Mouse (Mus musculus) CH12.LX (cell line): ENCODE measurements at regions not wholly inside any gene's neighbourhood (a gene's known extent, or its start where the extent isn't known, plus 50 kb on each side); places are given as distances from the start of the nearest gene placed in this dataset.

ENCODE experiments used
- DNase-seq: peaks from one replicate; pipeline ENCODE4 v3.0.0-alpha.2; 2013; ENCODE audit errors: extremely low read depth
- H3K27ac ChIP-seq: 2 replicates; pipeline ENCODE4 v1.5.1; 2012; ENCODE audit warnings: low read depth, mild to moderate bottlenecking, control low read depth, moderate library complexity; ENCODE audit not compliant: insufficient read depth
- H3K27me3 ChIP-seq: replicated peaks from 2 replicates; pipeline ENCODE3; 2012; ENCODE audit warnings: inconsistent platforms
- H3K36me3 ChIP-seq, 2 experiments: replicated peaks in 1 of 2; 2 replicates each; pipeline versions ENCODE3 to v1.6.1; 2012; ENCODE audit warnings: inconsistent platforms in 1 of 2, low read length in 1 of 2, mild to moderate bottlenecking in 1 of 2, mixed read lengths in 1 of 2, moderate library complexity in 1 of 2; ENCODE audit not compliant: control insufficient read depth in 1 of 2, insufficient read depth in 1 of 2
- H3K4me1 ChIP-seq, 2 experiments: 2 replicates each; pipeline ENCODE4 v1.6.1; 2012; ENCODE audit warnings: inconsistent platforms in 1 of 2, moderate library complexity in 1 of 2; ENCODE audit not compliant: insufficient read depth in 2 of 2, control insufficient read depth in 1 of 2
- H3K4me2 ChIP-seq: 2 replicates; pipeline ENCODE4 v1.6.1; 2012; ENCODE audit warnings: low read depth, mild to moderate bottlenecking, control low read depth; ENCODE audit not compliant: poor library complexity, insufficient read depth, severe bottlenecking
- H3K4me3 ChIP-seq, 3 experiments: fragments of 150-350 bp in 1 of 3; sonication (generic) in 1 of 3; replicated peaks in 1 of 3; 2 replicates each; pipeline versions ENCODE3 to v1.5.1; 2011 to 2012; ENCODE audit warnings: low read depth in 2 of 3, low read length in 2 of 3, mild to moderate bottlenecking in 2 of 3, moderate library complexity in 2 of 3, control low read depth in 1 of 3, improper control_type of control experiment in 1 of 3, inconsistent platforms in 1 of 3, mixed read lengths in 1 of 3; ENCODE audit not compliant: poor library complexity in 1 of 3
- H3K79me2 ChIP-seq: replicated peaks from 2 replicates; pipeline ENCODE4 v1.6.1; 2012; ENCODE audit warnings: mild to moderate bottlenecking, moderate library complexity; ENCODE audit not compliant: control insufficient read depth, poor library complexity, insufficient read depth, severe bottlenecking; ENCODE audit errors: extremely low read depth
- H3K9ac ChIP-seq: 2 replicates; pipeline ENCODE4 v1.6.1; 2012; ENCODE audit warnings: low read depth, mild to moderate bottlenecking, control low read depth, moderate library complexity; ENCODE audit not compliant: insufficient read depth
- H3K9me3 ChIP-seq: replicated peaks from 2 replicates; pipeline ENCODE3; 2012; ENCODE audit warnings: low read length, inconsistent platforms, mixed read lengths
- BHLHE40 ChIP-seq: IDR thresholded peaks from 2 replicates; pipeline ENCODE4 v1.6.1; 2011; ENCODE audit warnings: mild to moderate bottlenecking, low read depth, low read length, improper control_type of control experiment
- CHD2 ChIP-seq: IDR thresholded peaks from 2 replicates; pipeline ENCODE4 v1.6.1; 2011; ENCODE audit warnings: low read length, improper control_type of control experiment
- CTCF ChIP-seq, 2 experiments: IDR thresholded peaks in 1 of 2; conservative IDR thresholded peaks in 1 of 2; 2 replicates each; pipeline ENCODE4 v1.5.1; 2011 to 2012; ENCODE audit warnings: low read depth in 2 of 2, low read length in 2 of 2, improper control_type of control experiment in 1 of 2, inconsistent platforms in 1 of 2, mild to moderate bottlenecking in 1 of 2, moderate library complexity in 1 of 2
- E2F4 ChIP-seq: IDR thresholded peaks from 2 replicates; pipeline ENCODE4 v1.6.1; 2011; ENCODE audit warnings: low read depth, low read length, improper control_type of control experiment; ENCODE audit not compliant: insufficient replicate concordance
- ELF1 ChIP-seq: IDR thresholded peaks from 2 replicates; pipeline ENCODE4 v1.6.1; 2014; ENCODE audit warnings: low read depth, mild to moderate bottlenecking, inconsistent platforms, low read length, improper control_type of control experiment
- ETS1 ChIP-seq: conservative IDR thresholded peaks from 2 replicates; pipeline ENCODE4 v1.6.1; 2012; ENCODE audit warnings: low read depth, mild to moderate bottlenecking, inconsistent platforms, low read length, improper control_type of control experiment, moderate library complexity
- HCFC1 ChIP-seq: IDR thresholded peaks from 2 replicates; pipeline ENCODE4 v1.6.1; 2012; ENCODE audit warnings: low read depth, mild to moderate bottlenecking, inconsistent platforms, low read length, improper control_type of control experiment
- JUN ChIP-seq: IDR thresholded peaks from 2 replicates; pipeline ENCODE4 v1.6.1; 2011; ENCODE audit warnings: low read depth, mild to moderate bottlenecking, low read length, improper control_type of control experiment, moderate library complexity; ENCODE audit not compliant: insufficient read depth
- KAT2A ChIP-seq: IDR thresholded peaks from 2 replicates; pipeline ENCODE4 v1.6.1; 2012; ENCODE audit warnings: low read length, improper control_type of control experiment, inconsistent platforms; ENCODE audit not compliant: insufficient replicate concordance
- MAZ ChIP-seq: IDR thresholded peaks from 2 replicates; pipeline ENCODE4 v1.6.1; 2012; ENCODE audit warnings: low read depth, mild to moderate bottlenecking, inconsistent platforms, low read length, improper control_type of control experiment, moderate library complexity
- MEF2A ChIP-seq: IDR thresholded peaks from 2 replicates; pipeline ENCODE4 v1.6.1; 2014; ENCODE audit warnings: low read depth, mild to moderate bottlenecking, inconsistent platforms, low read length, improper control_type of control experiment, borderline replicate concordance
- MXI1 ChIP-seq: IDR thresholded peaks from 2 replicates; pipeline ENCODE4 v1.6.1; 2011; ENCODE audit warnings: mild to moderate bottlenecking, low read depth, low read length, improper control_type of control experiment
- MYC ChIP-seq: IDR thresholded peaks from 2 replicates; pipeline ENCODE4 v1.6.1; 2011; ENCODE audit warnings: low read depth, mild to moderate bottlenecking, improper control_type of control experiment, low read length
- POLR2A ChIP-seq: IDR thresholded peaks from 2 replicates; pipeline ENCODE4 v1.6.1; 2011; ENCODE audit warnings: low read depth, mild to moderate bottlenecking, improper control_type of control experiment, low read length
- POLR2AphosphoS2 ChIP-seq: IDR thresholded peaks from 2 replicates; pipeline ENCODE4 v1.6.1; 2011; ENCODE audit warnings: low read depth, low read length, improper control_type of control experiment
- RAD21 ChIP-seq: IDR thresholded peaks from 2 replicates; pipeline ENCODE4 v1.6.1; 2011; ENCODE audit warnings: low read depth, mild to moderate bottlenecking, low read length, improper control_type of control experiment, moderate library complexity
- SIN3A ChIP-seq: IDR thresholded peaks from 2 replicates; pipeline ENCODE4 v1.6.1; 2012; ENCODE audit warnings: low read length, improper control_type of control experiment, inconsistent platforms
- TCF12 ChIP-seq: IDR thresholded peaks from 2 replicates; pipeline ENCODE4 v1.6.1; 2014; ENCODE audit warnings: low read depth, mild to moderate bottlenecking, inconsistent platforms, low read length, improper control_type of control experiment
- UBTF ChIP-seq: IDR thresholded peaks from 2 replicates; pipeline ENCODE4 v1.6.1; 2012; ENCODE audit warnings: low read depth, mild to moderate bottlenecking, inconsistent platforms, low read length, improper control_type of control experiment, moderate library complexity
- USF1 ChIP-seq: IDR thresholded peaks from 2 replicates; pipeline ENCODE4 v1.6.1; 2014; ENCODE audit warnings: low read depth, mild to moderate bottlenecking, inconsistent platforms, low read length, improper control_type of control experiment
- ZKSCAN1 ChIP-seq: IDR thresholded peaks from 2 replicates; pipeline ENCODE4 v1.6.1; 2012; ENCODE audit warnings: low read depth, inconsistent platforms, low read length, improper control_type of control experiment, borderline replicate concordance
- dilution Hi-C: fragments of 300-500 bp; cut with MboI; formaldehyde crosslinking; loops from 2 replicates; pipeline ENCODE4 v1.14.3; 2020; ENCODE audit warnings: low sequenced_read_pairs; ENCODE audit not compliant: extremely low pct_unique_long_range_greater_than_20kb, extremely low pct_ligation_motif_present
- in situ Hi-C: fragments of 300-500 bp; cut with MboI; formaldehyde crosslinking; loops from 3 replicates; pipeline ENCODE4 v1.14.3; 2019; ENCODE audit warnings: low sequenced_read_pairs, low pct_ligation_motif_present, low pct_unique_long_range_greater_than_20kb, mixed read lengths

- no peak for DNase-seq
- in situ Hi-C loops, result no loop called here
- H3K4me3 ChIP-seq, result no peak overlapping the region
- no peak overlapping the region for H3K27ac ChIP-seq
- H3K4me2 ChIP-seq, result no peak overlapping the region
- H3K27me3 ChIP-seq, result no peaks in the 10 kb centered on the region
- H3K79me2 ChIP-seq, result no peaks in the 10 kb centered on the region
- H3K9ac ChIP-seq, result no peak overlapping the region
- no peaks in the 10 kb centered on the region for H3K4me1 ChIP-seq
- peaks cover 82% of the 10 kb centered on the region for H3K9me3 ChIP-seq
- dilution Hi-C loops, result no loop called here
- TF ChIP-seq ZKSCAN1, result no peak
- TF ChIP-seq RAD21, result no peak
- TF ChIP-seq HCFC1, result no peak
- TF ChIP-seq USF1, result no peak
- TF ChIP-seq MEF2A, result no peak
- TF ChIP-seq BHLHE40, result no peak
- TF ChIP-seq CHD2, result no peak
- TF ChIP-seq KAT2A, result no peak
- TF ChIP-seq MAZ, result no peak
- TF ChIP-seq CTCF (conservative IDR thresholded peaks at IDR 0.05 in 1 of 2, IDR thresholded peaks at IDR 0.05 in 1 of 2; ENCODE audit: low read depth in 2 of 2, low read length in 2 of 2), result no peak
- TF ChIP-seq UBTF, result no peak
- TF ChIP-seq POLR2A, result no peak
- no peak for TF ChIP-seq E2F4
- TF ChIP-seq TCF12, result no peak
- no peak for TF ChIP-seq ETS1
- TF ChIP-seq MYC, result no peak
- TF ChIP-seq SIN3A, result no peak
- TF ChIP-seq JUN, result no peak
- no peaks in the 10 kb centered on the region for H3K36me3 ChIP-seq
These were observed 354.8 kb upstream of the Igfbp3 start for GRCm38 (mm10) chr11:7568484-7568883.

GRCm38 (mm10) chr11:7562029-7562428 is 348.3 kb upstream of the Igfbp3 start:
- H3K27ac ChIP-seq, result no peak overlapping the region
- no peaks in the 10 kb centered on the region for H3K36me3 ChIP-seq
- H3K9me3 ChIP-seq, result peaks cover 53% of the 10 kb centered on the region
- dilution Hi-C loops (no loop called here), in situ Hi-C loops (no loop called here)
- TF ChIP-seq MXI1 (no peak), ELF1 (no peak), POLR2AphosphoS2 (no peak)
- no peaks in the 10 kb centered on the region for H3K79me2 ChIP-seq
- DNase-seq, result no peak
- H3K4me1 ChIP-seq, result no peaks in the 10 kb centered on the region
- H3K9ac ChIP-seq, result no peak overlapping the region
- no peak overlapping the region for H3K4me2 ChIP-seq
- no peaks in the 10 kb centered on the region for H3K27me3 ChIP-seq
- H3K4me3 ChIP-seq, result no peak overlapping the region
